Mouse (Mus musculus) myocyte (in vitro differentiated cells): ENCODE measurements around the gene Fkbp9. TPM values are rescaled to one million over a fixed set of nuclear protein-coding genes. Genes with fewer than 3 reads are reported as not detected.

ENCODE experiments used
- H3K27me3 ChIP-seq: one replicate; pipeline ENCODE4 v1.6.1; 2011; ENCODE audit not compliant: control insufficient read depth, insufficient read depth, insufficient read length
- H3K36me3 ChIP-seq: one replicate; pipeline ENCODE4 v1.6.1; 2011; ENCODE audit not compliant: control insufficient read depth, insufficient read depth
- H3K4me2 ChIP-seq: one replicate; pipeline ENCODE4 v1.6.1; 2011; ENCODE audit warnings: low read depth, control low read depth
- H3K4me3 ChIP-seq: one replicate; pipeline ENCODE4 v1.5.1; 2011; ENCODE audit warnings: mild to moderate bottlenecking, control low read depth, moderate library complexity
- H3K79me2 ChIP-seq: one replicate; pipeline ENCODE4 v1.6.1; 2011; ENCODE audit not compliant: control insufficient read depth, insufficient read depth
- H3ac ChIP-seq: one replicate; pipeline ENCODE4 v1.6.1; 2011; ENCODE audit not compliant: control insufficient read depth, insufficient read length
- CEBPB ChIP-seq: IDR thresholded peaks from 2 replicates; pipeline ENCODE4 v1.6.1; 2011; ENCODE audit warnings: mild to moderate bottlenecking, moderate library complexity; ENCODE audit not compliant: poor library complexity, insufficient read depth, severe bottlenecking
- E2F4 ChIP-seq: IDR thresholded peaks from one replicate; pipeline ENCODE4 v1.6.1; 2011; ENCODE audit warnings: mild to moderate bottlenecking, control low read depth, moderate library complexity; ENCODE audit not compliant: insufficient read depth
- MAX ChIP-seq: IDR thresholded peaks from one replicate; pipeline ENCODE4 v1.6.1; 2011; ENCODE audit warnings: low read depth, mild to moderate bottlenecking, control low read depth
- MYOD1 ChIP-seq, 3 experiments: IDR thresholded peaks; one replicate each; pipeline ENCODE4 v1.6.1; 2011; ENCODE audit warnings: control low read depth in 2 of 3, low read depth in 2 of 3, mild to moderate bottlenecking in 2 of 3, moderate library complexity in 1 of 3; ENCODE audit not compliant: insufficient read length in 2 of 3, control insufficient read depth in 1 of 3
- MYOG ChIP-seq, 3 experiments: IDR thresholded peaks; one replicate each; pipeline ENCODE4 v1.6.1; 2011; ENCODE audit warnings: control low read depth in 2 of 3, low read depth in 2 of 3, mild to moderate bottlenecking in 2 of 3; ENCODE audit not compliant: insufficient read length in 2 of 3, control insufficient read depth in 1 of 3, insufficient read depth in 1 of 3
- POLR2A ChIP-seq: IDR thresholded peaks from one replicate; pipeline ENCODE4 v1.6.1; 2011; ENCODE audit warnings: low read depth, mild to moderate bottlenecking, control low read depth, moderate library complexity; ENCODE audit not compliant: insufficient read length
- POLR2AphosphoS2 ChIP-seq: IDR thresholded peaks from one replicate; pipeline ENCODE4 v1.6.1; 2011; ENCODE audit warnings: low read depth, control low read depth; ENCODE audit not compliant: insufficient read length
- REST ChIP-seq: IDR thresholded peaks from one replicate; pipeline ENCODE4 v1.6.1; 2011; ENCODE audit warnings: mild to moderate bottlenecking, control low read depth, moderate library complexity; ENCODE audit not compliant: insufficient read depth, insufficient read length
- SRF ChIP-seq: IDR thresholded peaks from one replicate; pipeline ENCODE4 v1.6.1; 2011; ENCODE audit warnings: low read depth; ENCODE audit not compliant: control insufficient read depth, insufficient read length
- TCF12 ChIP-seq: IDR thresholded peaks from one replicate; pipeline ENCODE4 v1.6.1; 2011; ENCODE audit warnings: mild to moderate bottlenecking, control low read depth; ENCODE audit not compliant: poor library complexity, insufficient read depth, severe bottlenecking
- TCF3 ChIP-seq: IDR thresholded peaks from one replicate; pipeline ENCODE4 v1.6.1; 2011; ENCODE audit warnings: low read depth, control low read depth; ENCODE audit not compliant: insufficient read length
- USF1 ChIP-seq: IDR thresholded peaks from one replicate; pipeline ENCODE4 v1.6.1; 2011; ENCODE audit warnings: low read depth, mild to moderate bottlenecking, control low read depth, moderate library complexity
- polyA plus RNA-seq: library from polyadenylated mRNA; unstranded; fragments of >200 nt; fragmentation: generic; extraction: Trizol; gene quantifications from one replicate; pipeline ENCODE4 v1.2.1, GENCODE M21; 2012; ENCODE audit warnings: missing spikeins

Gene Fkbp9
- polyA plus RNA-seq, 1 experiment, result 91.6 TPM

DNA sequence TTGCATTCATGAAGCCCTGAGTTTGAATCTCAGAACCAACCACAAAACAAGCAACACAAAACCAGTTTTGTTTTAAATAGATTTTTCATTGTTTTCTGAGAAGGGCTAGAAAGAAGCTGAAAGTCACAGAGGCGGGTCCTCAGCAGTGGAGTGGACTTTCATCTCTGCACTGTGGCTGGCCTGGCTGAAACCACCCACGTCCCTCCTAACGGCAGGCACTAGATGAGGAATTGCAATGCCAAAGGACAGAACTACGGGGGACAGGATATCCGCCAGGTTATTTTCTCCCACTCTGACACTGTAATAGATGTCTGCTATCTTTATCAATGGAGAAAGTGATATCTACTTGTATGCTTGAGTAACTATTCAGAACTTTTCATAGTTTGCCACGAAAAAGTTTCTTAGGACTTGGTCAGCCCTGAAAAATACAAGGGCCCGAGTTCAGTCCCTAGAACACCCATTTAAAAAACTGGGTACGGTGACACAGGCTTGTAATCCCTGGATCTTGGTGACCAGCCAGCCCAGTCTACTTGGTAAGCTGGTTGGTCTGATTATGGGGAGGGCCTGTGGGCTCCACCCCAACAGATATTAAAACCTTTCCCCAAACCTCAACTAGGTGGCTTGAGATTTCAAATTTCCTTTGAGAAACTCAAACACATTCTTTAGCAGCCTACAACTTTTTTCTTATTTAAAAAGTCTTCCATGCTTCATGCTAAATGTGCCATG lies 74.4 kb downstream of the Fkbp9 start:
- TF ChIP-seq MYOD1 (IDR thresholded peaks at IDR 0.05; ENCODE audit: control insufficient read depth in 1 of 3, insufficient read length in 2 of 3, low read depth in 2 of 3) (no peak), TCF3 (no peak), E2F4 (no peak), POLR2AphosphoS2 (no peak), REST (no peak), CEBPB (no peak), TCF12 (no peak), SRF (no peak), MYOG (IDR thresholded peaks at IDR 0.05; ENCODE audit: control insufficient read depth in 1 of 3, insufficient read depth in 1 of 3, insufficient read length in 2 of 3, low read depth in 2 of 3) (no peak), MAX (no peak), USF1 (no peak), POLR2A (no peak)

DNA sequence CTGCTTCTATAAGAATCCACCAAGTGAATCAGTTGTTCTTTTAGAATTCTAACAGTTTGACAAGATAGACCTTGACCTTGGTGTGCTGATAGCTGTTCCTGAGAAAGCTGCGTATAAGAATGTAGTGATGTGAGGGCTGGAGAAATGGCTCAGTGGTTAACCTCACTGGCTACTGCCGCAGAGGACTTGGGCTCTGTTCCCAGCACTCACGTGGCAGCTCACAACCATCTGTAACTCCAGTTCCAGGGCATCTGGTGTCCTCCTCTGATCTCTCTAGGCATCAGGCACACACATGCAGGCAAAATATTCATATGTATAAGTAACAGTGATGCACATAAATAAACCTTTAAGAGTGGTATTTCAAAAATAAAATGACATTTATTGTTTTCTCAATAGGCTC lies 76.1 kb downstream of the Fkbp9 start:
- H3K4me3 ChIP-seq, result no peak overlapping the region
- H3K4me2 ChIP-seq, result no peak overlapping the region
- no peak for TF ChIP-seq CEBPB
- no peak for TF ChIP-seq MAX
- no peak for TF ChIP-seq POLR2A
- no peak for TF ChIP-seq USF1
- TF ChIP-seq POLR2AphosphoS2, result no peak
- TF ChIP-seq REST, result no peak
- TF ChIP-seq E2F4, result no peak
- no peak for TF ChIP-seq TCF3
- no peak for TF ChIP-seq MYOG (IDR thresholded peaks at IDR 0.05; ENCODE audit: control insufficient read depth in 1 of 3, insufficient read depth in 1 of 3, insufficient read length in 2 of 3, low read depth in 2 of 3)
- no peak for TF ChIP-seq SRF
- TF ChIP-seq MYOD1 (IDR thresholded peaks at IDR 0.05; ENCODE audit: control insufficient read depth in 1 of 3, insufficient read length in 2 of 3, low read depth in 2 of 3), result no peak
- no peak for TF ChIP-seq TCF12
- H3K36me3 ChIP-seq, result no peaks in the 10 kb centered on the region
- H3K79me2 ChIP-seq, result peaks cover 3% of the 10 kb centered on the region
- H3K27me3 ChIP-seq, result no peaks in the 10 kb centered on the region
- H3ac ChIP-seq, result no peak overlapping the region

More for the DNA sequence above, 74.4 kb downstream of the Fkbp9 start:
- H3K4me2 ChIP-seq, result no peak overlapping the region
- no peak overlapping the region for H3K4me3 ChIP-seq
- no peaks in the 10 kb centered on the region for H3K36me3 ChIP-seq
- no peaks in the 10 kb centered on the region for H3K27me3 ChIP-seq
- peaks cover 3% of the 10 kb centered on the region for H3K79me2 ChIP-seq
- H3ac ChIP-seq, result no peak overlapping the region

DNA sequence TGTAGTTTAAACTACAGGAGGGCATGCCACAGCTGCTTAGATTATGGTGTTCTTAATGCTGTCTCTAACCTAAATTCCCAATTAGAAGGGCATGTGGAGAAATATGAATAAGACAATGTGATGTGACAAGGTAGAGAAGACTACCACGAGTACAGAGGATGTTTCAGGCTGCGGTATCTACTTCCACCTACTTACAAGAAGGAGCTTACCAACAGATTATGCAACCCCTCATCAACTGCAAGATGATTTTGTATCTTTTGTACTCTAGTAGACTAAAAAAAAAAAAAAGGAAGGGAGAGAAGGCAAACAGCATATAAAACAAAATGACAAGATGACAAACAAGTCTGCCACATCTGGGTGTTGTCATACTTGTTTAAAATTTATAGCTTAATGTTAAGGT lies 76.5 kb downstream of the Fkbp9 start:
- no peak for TF ChIP-seq MYOG (IDR thresholded peaks at IDR 0.05; ENCODE audit: control insufficient read depth in 1 of 3, insufficient read depth in 1 of 3, insufficient read length in 2 of 3, low read depth in 2 of 3)
- TF ChIP-seq TCF12, result no peak
- TF ChIP-seq E2F4, result no peak
- no peak for TF ChIP-seq POLR2AphosphoS2
- no peak for TF ChIP-seq MAX
- no peak for TF ChIP-seq TCF3
- TF ChIP-seq POLR2A, result no peak
- TF ChIP-seq SRF, result no peak
- no peak overlapping the region for H3K4me3 ChIP-seq
- peaks cover 3% of the 10 kb centered on the region for H3K79me2 ChIP-seq
- H3K36me3 ChIP-seq, result no peaks in the 10 kb centered on the region
- no peak overlapping the region for H3K4me2 ChIP-seq
- H3ac ChIP-seq, result no peak overlapping the region
- no peaks in the 10 kb centered on the region for H3K27me3 ChIP-seq

DNA sequence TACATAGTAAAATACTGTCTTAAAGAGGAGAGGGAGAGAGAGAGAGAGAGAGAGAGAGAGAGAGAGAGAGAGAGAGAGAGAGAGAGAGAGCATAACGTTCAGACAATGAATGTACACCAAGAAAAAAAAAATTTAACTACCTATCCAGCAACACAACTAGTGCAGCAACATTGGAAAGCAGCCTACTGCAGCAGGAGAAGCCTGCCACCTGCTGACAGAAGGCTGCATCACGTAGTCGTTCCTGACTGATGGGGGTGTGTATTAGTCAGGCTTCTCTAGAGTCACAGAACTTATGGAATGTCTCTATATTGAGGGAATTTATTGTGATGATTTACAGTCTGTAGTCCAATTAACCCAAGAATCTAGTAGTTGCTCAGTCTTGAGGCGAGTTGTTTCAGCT lies 77.1 kb downstream of the Fkbp9 start:
- H3ac ChIP-seq, result no peak overlapping the region
- H3K4me2 ChIP-seq, result no peak overlapping the region
- H3K4me3 ChIP-seq, result no peak overlapping the region
- H3K27me3 ChIP-seq, result no peaks in the 10 kb centered on the region
- H3K79me2 ChIP-seq, result peaks cover 3% of the 10 kb centered on the region
- TF ChIP-seq USF1 (no peak), SRF (no peak), TCF12 (no peak), POLR2A (no peak), POLR2AphosphoS2 (no peak), E2F4 (no peak), MAX (no peak), TCF3 (no peak), MYOD1 (IDR thresholded peaks at IDR 0.05; ENCODE audit: control insufficient read depth in 1 of 3, insufficient read length in 2 of 3, low read depth in 2 of 3) (no peak), REST (no peak), MYOG (IDR thresholded peaks at IDR 0.05; ENCODE audit: control insufficient read depth in 1 of 3, insufficient read depth in 1 of 3, insufficient read length in 2 of 3, low read depth in 2 of 3) (no peak), CEBPB (no peak)
- H3K36me3 ChIP-seq, result no peaks in the 10 kb centered on the region
